Mouse (Mus musculus): ENCODE measurements at regions not wholly inside any gene's neighbourhood (a gene's known extent, or its start where the extent isn't known, plus 50 kb on each side); places are given as distances from the start of the nearest gene placed in this dataset.

DNA sequence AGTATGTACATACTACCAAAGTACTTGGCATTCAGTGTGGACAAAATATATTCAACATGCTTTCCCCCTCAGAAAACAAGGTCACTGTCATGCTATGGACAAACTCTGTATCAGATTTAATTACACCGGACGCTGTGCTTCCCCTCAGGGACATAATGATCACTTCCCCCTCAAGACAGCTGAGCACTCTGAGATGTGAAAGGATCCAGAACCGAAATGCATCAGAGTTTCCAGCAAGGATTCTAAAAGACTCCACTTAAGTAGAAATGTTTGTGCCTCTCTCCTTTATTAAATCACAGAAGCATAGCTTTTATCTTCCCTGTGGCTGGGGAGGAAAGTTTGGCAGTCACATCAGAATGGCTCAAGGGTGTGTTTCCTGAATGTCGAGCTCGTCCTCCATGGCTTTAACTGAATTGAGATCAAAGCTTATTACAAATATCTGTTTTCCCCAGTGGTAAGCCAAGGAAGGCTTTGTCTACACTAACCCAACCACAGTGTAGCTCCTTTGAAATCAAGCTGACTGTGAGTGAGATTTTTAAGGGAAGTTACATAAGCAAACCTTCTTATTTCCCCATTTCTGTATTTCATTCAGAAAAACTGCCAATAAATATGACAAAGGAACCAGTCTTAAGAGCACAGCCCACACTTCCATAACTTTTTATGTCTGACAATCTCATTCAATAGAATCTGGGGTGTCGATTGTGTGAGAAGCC is 161.2 kb downstream of the Cth start:
- TF ChIP-seq POLR2A (IDR thresholded peaks at IDR 0.05; ENCODE audit: borderline replicate concordance, control insufficient read depth, low read depth, low read length), result no peak
- no peak for TF ChIP-seq CTCF (IDR thresholded peaks at IDR 0.05; ENCODE audit: control insufficient read depth, insufficient read depth, low read length)

Data from bone marrow, adult 2 months (tissue).